Mouse (Mus musculus) MEL (cell line): ENCODE measurements around the gene Rgcc. TPM values are rescaled to one million over a fixed set of nuclear protein-coding genes. Genes with fewer than 3 reads are reported as not detected.

Experiments used
- DNase-seq: peaks from one replicate; pipeline ENCODE4 v3.0.0; 2011; ENCODE audit warnings: low read depth, low spot score
- H3K27ac ChIP-seq: 2 replicates; pipeline ENCODE4 v1.5.1; 2012; ENCODE audit warnings: low read depth, mild to moderate bottlenecking, control low read depth, low read length, moderate library complexity; ENCODE audit not compliant: control insufficient read depth
- H3K27me3 ChIP-seq, 2 experiments: fragments of 150-350 bp in 1 of 2; sonication (generic) in 1 of 2; 2 replicates each; pipeline ENCODE4 v1.6.1; 2012; ENCODE audit warnings: low read length in 2 of 2, mild to moderate bottlenecking in 2 of 2, improper control_type of control experiment in 1 of 2, moderate library complexity in 1 of 2; ENCODE audit not compliant: insufficient read depth in 2 of 2, control insufficient read depth in 1 of 2
- H3K36me3 ChIP-seq, 2 experiments: 2 replicates each; pipeline ENCODE4 v1.6.1; 2012 to 2014; ENCODE audit warnings: low read length in 2 of 2, improper control_type of control experiment in 1 of 2, inconsistent platforms in 1 of 2, mild to moderate bottlenecking in 1 of 2; ENCODE audit not compliant: insufficient read depth in 2 of 2, control insufficient read depth in 1 of 2
- H3K4me1 ChIP-seq, 2 experiments: fragments of 150-350 bp in 1 of 2; sonication (generic) in 1 of 2; 2 replicates each; pipeline ENCODE4 v1.6.1; 2012; ENCODE audit warnings: low read length in 2 of 2, improper control_type of control experiment in 1 of 2, mild to moderate bottlenecking in 1 of 2; ENCODE audit not compliant: insufficient read depth in 2 of 2, control insufficient read depth in 1 of 2
- H3K4me3 ChIP-seq, 2 experiments: fragments of 150-350 bp in 1 of 2; sonication (generic) in 1 of 2; 2 replicates each; pipeline ENCODE4 v1.5.1; 2012; ENCODE audit warnings: low read depth in 2 of 2, low read length in 2 of 2, mild to moderate bottlenecking in 2 of 2, moderate library complexity in 2 of 2, control low read depth in 1 of 2, improper control_type of control experiment in 1 of 2; ENCODE audit not compliant: control insufficient read depth in 1 of 2, insufficient read depth in 1 of 2
- H3K79me2 ChIP-seq: 2 replicates; pipeline ENCODE4 v1.6.1; 2012; ENCODE audit warnings: mild to moderate bottlenecking, low read length, moderate library complexity; ENCODE audit not compliant: control insufficient read depth, poor library complexity, insufficient read depth
- H3K9ac ChIP-seq: 2 replicates; pipeline ENCODE4 v1.6.1; 2012; ENCODE audit warnings: low read depth, mild to moderate bottlenecking, control low read depth, low read length, moderate library complexity; ENCODE audit not compliant: control insufficient read depth, poor library complexity, severe bottlenecking
- H3K9me3 ChIP-seq: fragments of 150-350 bp; sonication (generic); replicated peaks from 2 replicates; pipeline ENCODE4 v1.6.1; 2012; ENCODE audit warnings: mild to moderate bottlenecking, low read length, improper control_type of control experiment, moderate library complexity; ENCODE audit not compliant: insufficient read depth
- CHD1 ChIP-seq: IDR thresholded peaks from 2 replicates; pipeline ENCODE4 v1.6.1; 2012; ENCODE audit warnings: low read depth, mild to moderate bottlenecking, inconsistent platforms, low read length, improper control_type of control experiment
- CHD2 ChIP-seq: IDR thresholded peaks from 2 replicates; pipeline ENCODE4 v1.6.1; 2011; ENCODE audit warnings: low read length, improper control_type of control experiment
- E2F4 ChIP-seq: IDR thresholded peaks from 2 replicates; pipeline ENCODE4 v1.6.1; 2011; ENCODE audit warnings: low read depth, low read length, improper control_type of control experiment, borderline replicate concordance
- ELF1 ChIP-seq: IDR thresholded peaks from 2 replicates; pipeline ENCODE4 v1.6.1; 2014; ENCODE audit warnings: low read depth, mild to moderate bottlenecking, inconsistent platforms, low read length, improper control_type of control experiment, moderate library complexity
- ETS1 ChIP-seq: IDR thresholded peaks from 2 replicates; pipeline ENCODE4 v1.6.1; 2012; ENCODE audit warnings: low read depth, mild to moderate bottlenecking, inconsistent platforms, low read length, improper control_type of control experiment, moderate library complexity
- GATA1 ChIP-seq: IDR thresholded peaks from 2 replicates; pipeline ENCODE4 v1.6.1; 2011; ENCODE audit warnings: low read depth, low read length, improper control_type of control experiment
- KAT2A ChIP-seq: conservative IDR thresholded peaks from 2 replicates; pipeline ENCODE4 v1.6.1; 2012; ENCODE audit warnings: low read depth, low read length, improper control_type of control experiment, inconsistent platforms
- MAFK ChIP-seq: IDR thresholded peaks from 2 replicates; pipeline ENCODE4 v1.6.1; 2011; ENCODE audit warnings: low read depth, mild to moderate bottlenecking, low read length, improper control_type of control experiment, borderline replicate concordance
- MAX ChIP-seq: IDR thresholded peaks from 2 replicates; pipeline ENCODE4 v1.6.1; 2011; ENCODE audit warnings: low read length, improper control_type of control experiment
- MEF2A ChIP-seq: IDR thresholded peaks from 2 replicates; pipeline ENCODE4 v1.6.1; 2014; ENCODE audit warnings: low read depth, mild to moderate bottlenecking, inconsistent platforms, low read length, improper control_type of control experiment; ENCODE audit not compliant: poor library complexity, insufficient replicate concordance, severe bottlenecking; ENCODE audit errors: extremely low read depth
- MXI1 ChIP-seq: IDR thresholded peaks from 2 replicates; pipeline ENCODE4 v1.6.1; 2011; ENCODE audit warnings: mild to moderate bottlenecking, low read depth, low read length, improper control_type of control experiment
- MYB ChIP-seq: IDR thresholded peaks from 2 replicates; pipeline ENCODE4 v1.6.1; 2011; ENCODE audit warnings: mild to moderate bottlenecking, low read depth, low read length, improper control_type of control experiment
- POLR2A ChIP-seq, 2 experiments: IDR thresholded peaks; 2 replicates each; pipeline ENCODE4 v1.6.1; 2011 to 2012; ENCODE audit warnings: low read length in 2 of 2, mild to moderate bottlenecking in 2 of 2, control low read depth in 1 of 2, improper control_type of control experiment in 1 of 2, low read depth in 1 of 2, moderate library complexity in 1 of 2; ENCODE audit not compliant: control insufficient read depth in 1 of 2, insufficient read depth in 1 of 2, poor library complexity in 1 of 2
- POLR2AphosphoS5 ChIP-seq: IDR thresholded peaks from 2 replicates; pipeline ENCODE4 v1.6.1; 2012; ENCODE audit warnings: low read depth, borderline replicate concordance, mild to moderate bottlenecking, inconsistent platforms, low read length, moderate library complexity, mixed read lengths
- RAD21 ChIP-seq: IDR thresholded peaks from 2 replicates; pipeline ENCODE4 v1.6.1; 2011; ENCODE audit warnings: mild to moderate bottlenecking, low read depth, low read length, improper control_type of control experiment
- RCOR1 ChIP-seq: IDR thresholded peaks from 2 replicates; pipeline ENCODE4 v1.6.1; 2012; ENCODE audit warnings: low read depth, mild to moderate bottlenecking, inconsistent platforms, low read length, improper control_type of control experiment
- SIN3A ChIP-seq: IDR thresholded peaks from 2 replicates; pipeline ENCODE4 v1.6.1; 2012; ENCODE audit warnings: low read length, improper control_type of control experiment, inconsistent platforms
- SMC3 ChIP-seq: IDR thresholded peaks from 2 replicates; pipeline ENCODE4 v1.6.1; 2011; ENCODE audit warnings: low read depth, low read length, improper control_type of control experiment
- TAL1 ChIP-seq: IDR thresholded peaks from 2 replicates; pipeline ENCODE4 v1.6.1; 2012; ENCODE audit warnings: mild to moderate bottlenecking, inconsistent platforms, low read length, moderate library complexity, mixed read lengths
- TBP ChIP-seq: IDR thresholded peaks from 2 replicates; pipeline ENCODE4 v1.8.0; 2011; ENCODE audit warnings: low read depth, low read length, improper control_type of control experiment
- UBTF ChIP-seq: IDR thresholded peaks from 2 replicates; pipeline ENCODE4 v1.6.1; 2012; ENCODE audit warnings: low read depth, mild to moderate bottlenecking, inconsistent platforms, low read length, improper control_type of control experiment, moderate library complexity, borderline replicate concordance; ENCODE audit not compliant: insufficient read depth
- USF1 ChIP-seq: IDR thresholded peaks from 2 replicates; pipeline ENCODE4 v1.6.1; 2014; ENCODE audit warnings: low read depth, mild to moderate bottlenecking, inconsistent platforms, low read length, improper control_type of control experiment, moderate library complexity
- USF2 ChIP-seq, 2 experiments: IDR thresholded peaks; 2 replicates each; pipeline ENCODE4 v1.6.1; 2011 to 2012; ENCODE audit warnings: improper control_type of control experiment in 2 of 2, low read length in 2 of 2, borderline replicate concordance in 1 of 2, inconsistent platforms in 1 of 2, low read depth in 1 of 2, mild to moderate bottlenecking in 1 of 2; ENCODE audit not compliant: insufficient read depth in 1 of 2
- ZKSCAN1 ChIP-seq: IDR thresholded peaks from 2 replicates; pipeline ENCODE4 v1.6.1; 2012; ENCODE audit warnings: low read depth, mild to moderate bottlenecking, inconsistent platforms, low read length, improper control_type of control experiment, moderate library complexity
- ZMIZ1 ChIP-seq: IDR thresholded peaks from 2 replicates; pipeline ENCODE4 v1.6.1; 2012; ENCODE audit warnings: low read depth, mild to moderate bottlenecking, inconsistent platforms, low read length, improper control_type of control experiment, moderate library complexity
- ZNF384 ChIP-seq: IDR thresholded peaks from 2 replicates; pipeline ENCODE4 v1.6.1; 2012; ENCODE audit warnings: low read depth, mild to moderate bottlenecking, inconsistent platforms, low read length, improper control_type of control experiment
- polyA plus RNA-seq, 2 experiments: library from polyadenylated mRNA; stranded (reverse) in 1 of 2; unstranded in 1 of 2; fragments of >175 nt in 1 of 2; fragments of >200 nt in 1 of 2; gene quantifications; 2 replicates each; pipeline versions ENCODE4 v1.2.1 to v1.2.4; 2012; ENCODE audit warnings: low replicate concordance in 2 of 2, low read depth in 1 of 2; ENCODE audit not compliant: insufficient read length in 2 of 2, insufficient read depth in 1 of 2, missing spikeins in 1 of 2
- total RNA-seq: library from RNA; depleted of rRNA; stranded (reverse); fragments of 300-350 nt; gene quantifications from 2 replicates; pipeline ENCODE4 v1.2.3, GENCODE M21; 2012

Gene Rgcc
- total and polyA plus RNA-seq, 3 experiments = 1.2 to 1.8 TPM; not detected in 1

GRCm38 (mm10) chr14:79283952-79284351 lies 17.5 kb downstream of the Rgcc start:
- no peak for DNase-seq
- TF ChIP-seq MYB (no peak), ETS1 (no peak), TBP (no peak), SMC3 (no peak), SIN3A (no peak), RAD21 (no peak), ZNF384 (no peak), USF2 (IDR thresholded peaks at IDR 0.05; ENCODE audit: borderline replicate concordance in 1 of 2, insufficient read depth in 1 of 2, low read depth in 1 of 2, low read length in 2 of 2) (no peak), CHD2 (no peak), RCOR1 (no peak)
- H3K79me2 ChIP-seq = no peaks in the 10 kb centered on the region

GRCm38 (mm10) chr14:79281894-79282553 lies 19.4 kb downstream of the Rgcc start:
- H3K9ac ChIP-seq = no peak overlapping the region
- no peaks in the 10 kb centered on the region for H3K27me3 ChIP-seq
- no peaks in the 10 kb centered on the region for H3K36me3 ChIP-seq
- no peaks in the 10 kb centered on the region for H3K9me3 ChIP-seq
- H3K79me2 ChIP-seq = no peaks in the 10 kb centered on the region
- no peak overlapping the region for H3K27ac ChIP-seq
- H3K4me1 ChIP-seq = no peaks in the 10 kb centered on the region
- DNase-seq = no peak
- no peak for TF ChIP-seq E2F4
- no peak for TF ChIP-seq TAL1
- TF ChIP-seq MAX = no peak
- TF ChIP-seq GATA1 = no peak
- TF ChIP-seq MEF2A = no peak
- no peak for TF ChIP-seq ELF1
- TF ChIP-seq MXI1 = no peak
- no peak for TF ChIP-seq MAFK
- no peak for TF ChIP-seq ZKSCAN1
- TF ChIP-seq CHD1 = no peak
- no peak for TF ChIP-seq ZNF384
- TF ChIP-seq UBTF = no peak
- no peak for TF ChIP-seq USF1
- TF ChIP-seq MYB = no peak
- TF ChIP-seq KAT2A = no peak
- no peak for TF ChIP-seq POLR2A (IDR thresholded peaks at IDR 0.05; ENCODE audit: control insufficient read depth in 1 of 2, insufficient read depth in 1 of 2, low read depth in 1 of 2, low read length in 2 of 2, poor library complexity in 1 of 2)
- no peak for TF ChIP-seq POLR2AphosphoS5
- no peak for TF ChIP-seq SIN3A
- no peak for TF ChIP-seq ZMIZ1
- TF ChIP-seq, all 39 proteins: peak for 0
- H3K4me3 ChIP-seq = no peak overlapping the region

More at GRCm38 (mm10) chr14:79283952-79284351, 17.5 kb downstream of the Rgcc start:
- H3K27ac ChIP-seq = no peak overlapping the region
- H3K9me3 ChIP-seq = no peaks in the 10 kb centered on the region
- H3K9ac ChIP-seq = no peak overlapping the region
- no peak overlapping the region for H3K4me3 ChIP-seq
- H3K36me3 ChIP-seq = no peaks in the 10 kb centered on the region
- no peaks in the 10 kb centered on the region for H3K27me3 ChIP-seq
- no peaks in the 10 kb centered on the region for H3K4me1 ChIP-seq
